Mouse (Mus musculus) hindbrain, embryonic 14.5 days (tissue): ENCODE measurements around the gene Zfp526. TPM values are rescaled to one million over a fixed set of nuclear protein-coding genes. Genes with fewer than 3 reads are reported as not detected.

Experiments used
- ATAC-seq: fragments of 200-750 bp; cut with Nextera tagmentation; 2 replicates; pipeline ENCODE4 v1.8.0; 2017; ENCODE audit warnings: moderate number of reproducible peaks, mild to moderate bottlenecking, moderate TSS enrichment, moderate library complexity; ENCODE audit not compliant: low FRiP score
- DNase-seq: peaks from one replicate; pipeline ENCODE4 v3.0.0-alpha.2; 2015; ENCODE audit warnings: low spot score
- H3K27ac ChIP-seq: fragments of 300-500 bp; sonication (generic); 2 replicates; pipeline ENCODE4 v1.5.1; 2014; ENCODE audit warnings: mild to moderate bottlenecking, moderate library complexity
- H3K27me3 ChIP-seq: fragments of 300-500 bp; sonication (generic); 2 replicates; pipeline ENCODE4 v1.6.1; 2014; ENCODE audit warnings: mild to moderate bottlenecking, low read length, mixed read lengths; ENCODE audit not compliant: control insufficient read depth, insufficient read depth
- H3K36me3 ChIP-seq: fragments of 300-500 bp; sonication (generic); replicated peaks from 2 replicates; pipeline ENCODE4 v1.6.1; 2014; ENCODE audit not compliant: control insufficient read depth, insufficient read depth
- H3K4me1 ChIP-seq: fragments of 300-500 bp; sonication (generic); replicated peaks from 2 replicates; pipeline ENCODE4 v1.6.1; 2014; ENCODE audit warnings: antibody characterized with exemption, low read length, mixed read lengths; ENCODE audit not compliant: control insufficient read depth, insufficient read depth
- H3K4me2 ChIP-seq: fragments of 300-500 bp; sonication (generic); replicated peaks from 2 replicates; pipeline ENCODE4 v1.6.1; 2014; ENCODE audit warnings: mild to moderate bottlenecking, moderate library complexity
- H3K4me3 ChIP-seq: fragments of 300-500 bp; sonication (generic); replicated peaks from 2 replicates; pipeline ENCODE4 v1.5.1; 2014; ENCODE audit warnings: mild to moderate bottlenecking, low read length
- H3K9ac ChIP-seq: fragments of 300-500 bp; sonication (generic); 2 replicates; pipeline ENCODE4 v1.6.1; 2014
- H3K9me3 ChIP-seq: fragments of 300-500 bp; sonication (generic); 2 replicates; pipeline ENCODE4 v1.6.1; 2016; ENCODE audit warnings: low read length; ENCODE audit not compliant: control insufficient read depth
- WGBS: fragments of 180-500 bp; shearing (Covaris S2); extraction: QIAGEN DNeasy Blood & Tissue Kit; methylation state at CpG from one replicate; pipeline ENCODE4 v1.1.7; 2014; 5-methylcytosine and 5-hydroxymethylcytosine counted together
- polyA plus RNA-seq: library from polyadenylated mRNA; unstranded; fragments of >200 nt; fragmentation: Nextera tagmentation; extraction: Ambion mirVana; gene quantifications from 2 replicates; pipeline ENCODE4 v1.2.1, GENCODE M21; 2014

Gene Zfp526
- polyA plus RNA-seq, 1 experiment from 2014 or later = 2.4 TPM

GRCm38 (mm10) chr7:25269029-25269428 is 47.8 kb downstream of the Zfp526 start:
- Histone ChIP-seq H3K9ac (peak overlapping the region; percentile 70), H3K27me3 (no peaks in the 10 kb centered on the region), H3K36me3 (peaks cover 29% of the 10 kb centered on the region), H3K4me3 (peak overlapping the region; percentile 52), H3K4me1 (peaks cover 17% of the 10 kb centered on the region), H3K9me3 (no peaks in the 10 kb centered on the region), H3K27ac (peak overlapping the region; percentile 71; the same call in 1 of the 2 replicates), H3K4me2 (peak overlapping the region; percentile 89)
- ATAC-seq (no peak), DNase-seq (no peak)
- WGBS = 46% methylated on average over 4 of the region's 4 CpGs

DNA sequence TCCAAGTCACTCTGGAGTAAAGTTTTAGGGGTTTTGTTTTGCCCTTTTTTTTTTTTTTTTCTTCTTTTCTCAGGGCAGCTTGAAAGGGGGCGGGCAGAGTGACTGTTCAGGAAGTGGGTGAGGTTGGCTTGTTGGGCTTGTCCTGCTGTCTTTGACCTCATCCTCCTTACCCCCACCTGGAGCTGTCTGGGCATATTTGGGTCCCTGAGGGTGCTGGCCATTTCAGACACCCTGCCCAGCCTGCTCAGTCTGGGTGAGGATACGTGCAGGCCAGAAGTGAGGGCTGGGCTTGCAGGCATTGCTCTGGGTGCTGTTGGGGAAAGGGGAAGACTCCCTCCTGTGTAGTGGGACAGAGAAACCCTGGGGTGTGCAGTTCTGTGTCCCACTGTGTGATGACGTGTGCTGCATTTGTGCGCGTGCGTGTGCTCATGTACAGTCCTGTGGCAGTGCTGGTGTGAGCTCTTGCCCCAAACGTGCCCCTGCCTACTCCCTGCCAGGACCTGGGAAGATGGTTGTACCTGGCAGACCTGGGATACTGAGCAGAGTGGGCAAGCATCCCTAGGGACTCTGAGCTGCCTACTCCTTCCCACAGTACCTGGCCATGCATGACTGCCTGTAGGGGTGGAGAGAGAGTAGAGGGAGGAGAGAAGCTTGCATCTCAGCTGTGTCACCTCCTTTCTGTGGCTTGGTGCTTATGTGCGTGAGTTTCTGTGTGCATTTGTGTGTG is 48.5 kb downstream of the Zfp526 start:
- H3K27me3 ChIP-seq = no peaks in the 10 kb centered on the region
- peak overlapping the region; percentile 70 for H3K9ac ChIP-seq
- peaks cover 24% of the 10 kb centered on the region for H3K4me1 ChIP-seq
- ATAC-seq (no peak), DNase-seq (no peak)
- H3K27ac ChIP-seq = no peak overlapping the region
- peaks cover 32% of the 10 kb centered on the region for H3K36me3 ChIP-seq
- H3K9me3 ChIP-seq = no peaks in the 10 kb centered on the region
- H3K4me3 ChIP-seq = peak overlapping the region; percentile 52; the same call in 1 of the 2 replicates
- H3K4me2 ChIP-seq = peak overlapping the region; percentile 89
- WGBS = 86% methylated on average over 8 of the region's 8 CpGs

GRCm38 (mm10) chr7:25270652-25271633 is 49.7 kb downstream of the Zfp526 start:
- Histone ChIP-seq H3K27me3 (no peaks in the 10 kb centered on the region), H3K4me3 (no peak overlapping the region), H3K4me2 (no peak overlapping the region), H3K4me1 (peaks cover 34% of the 10 kb centered on the region), H3K9ac (no peak overlapping the region), H3K9me3 (no peaks in the 10 kb centered on the region), H3K27ac (no peak overlapping the region), H3K36me3 (peaks cover 32% of the 10 kb centered on the region)
- WGBS = 89% methylated on average over 35 of the region's 35 CpGs
- DNase-seq = no peak
- ATAC-seq = no peak

GRCm38 (mm10) chr7:25271651-25272444 is 50.6 kb downstream of the Zfp526 start:
- ATAC-seq (no peak), DNase-seq (no peak)
- Histone ChIP-seq H3K4me2 (no peak overlapping the region), H3K9me3 (no peaks in the 10 kb centered on the region), H3K27ac (no peak overlapping the region), H3K9ac (no peak overlapping the region), H3K4me3 (no peak overlapping the region), H3K27me3 (no peaks in the 10 kb centered on the region), H3K4me1 (peaks cover 38% of the 10 kb centered on the region), H3K36me3 (peaks cover 32% of the 10 kb centered on the region)
- WGBS = 88% methylated on average over 30 of the region's 30 CpGs

DNA sequence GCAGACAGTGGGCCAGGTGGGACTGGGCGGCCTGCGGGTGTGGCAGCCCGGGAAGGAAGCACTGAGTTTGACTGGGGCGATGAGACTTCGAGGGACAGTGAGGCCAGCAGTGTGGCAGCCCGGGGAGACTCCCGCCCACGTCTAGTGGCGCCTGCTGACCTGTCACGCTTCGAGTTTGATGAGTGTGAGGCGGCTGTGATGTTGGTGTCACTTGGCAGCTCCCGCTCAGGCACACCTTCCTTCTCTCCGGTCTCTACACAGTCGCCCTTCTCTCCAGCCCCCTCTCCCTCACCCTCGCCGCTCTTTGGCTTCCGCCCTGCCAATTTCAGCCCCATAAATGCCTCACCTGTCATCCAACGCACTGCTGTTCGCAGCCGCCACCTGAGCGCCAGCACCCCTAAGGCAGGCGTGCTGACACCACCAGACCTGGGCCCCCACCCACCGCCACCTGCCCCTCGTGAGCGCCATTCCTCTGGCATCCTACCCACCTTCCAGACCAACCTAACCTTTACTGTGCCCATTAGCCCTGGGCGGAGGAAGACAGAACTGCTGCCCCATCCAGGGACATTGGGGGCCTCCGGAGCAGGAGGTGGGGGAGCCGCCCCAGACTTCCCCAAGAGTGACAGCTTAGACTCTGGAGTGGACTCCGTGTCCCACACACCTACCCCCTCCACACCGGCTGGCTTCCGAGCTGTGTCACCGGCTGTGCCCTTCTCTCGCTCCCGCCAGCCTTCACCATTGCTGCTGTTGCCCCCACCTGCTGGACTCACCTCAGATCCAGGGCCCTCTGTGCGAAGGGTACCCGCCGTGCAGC is 51.4 kb downstream of the Zfp526 start:
- ATAC-seq (no peak), DNase-seq (no peak)
- no peak overlapping the region for H3K27ac ChIP-seq
- no peak overlapping the region for H3K4me2 ChIP-seq
- H3K4me1 ChIP-seq = peaks cover 43% of the 10 kb centered on the region
- H3K27me3 ChIP-seq = no peaks in the 10 kb centered on the region
- peaks cover 32% of the 10 kb centered on the region for H3K36me3 ChIP-seq
- no peak overlapping the region for H3K9ac ChIP-seq
- 92% methylated on average over 38 of the region's 38 CpGs for WGBS
- no peaks in the 10 kb centered on the region for H3K9me3 ChIP-seq
- H3K4me3 ChIP-seq = no peak overlapping the region

GRCm38 (mm10) chr7:25273259-25274241 is 52.3 kb downstream of the Zfp526 start:
- no peak for DNase-seq
- WGBS = 91% methylated on average over 22 of the region's 22 CpGs
- peaks cover 48% of the 10 kb centered on the region for H3K4me1 ChIP-seq

DNA sequence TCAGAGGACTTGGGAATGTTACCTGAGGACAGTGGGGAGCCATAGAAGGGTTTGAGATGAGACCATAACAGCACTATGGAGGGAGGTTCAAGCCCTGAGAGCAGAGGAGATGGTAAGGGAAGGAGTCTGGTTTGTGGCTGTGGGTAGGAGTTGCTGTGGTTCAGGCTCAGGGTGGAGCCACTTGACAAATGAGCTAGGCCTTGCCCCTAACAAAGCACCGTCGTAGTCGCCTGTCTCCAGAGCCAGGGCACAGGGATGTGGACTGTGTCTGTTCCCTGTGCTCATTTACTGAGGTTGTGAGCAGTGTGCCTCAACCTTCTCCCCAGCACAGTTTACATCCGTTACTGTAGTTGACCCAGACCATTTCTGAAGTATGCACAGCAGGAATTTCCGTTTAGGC is 53.3 kb downstream of the Zfp526 start:
- WGBS = 59% methylated on average over 5 of the region's 5 CpGs
- no peak overlapping the region for H3K27ac ChIP-seq
- no peak overlapping the region for H3K4me2 ChIP-seq
- ATAC-seq (no peak), DNase-seq (no peak)
- H3K27me3 ChIP-seq = no peaks in the 10 kb centered on the region
- H3K36me3 ChIP-seq = peaks cover 32% of the 10 kb centered on the region
- peaks cover 41% of the 10 kb centered on the region for H3K4me1 ChIP-seq
- 0 out of 2 replicates have a peak overlapping the region, but pooled peaks have one; percentile 11 for H3K9ac ChIP-seq
- no peak overlapping the region for H3K4me3 ChIP-seq
- no peaks in the 10 kb centered on the region for H3K9me3 ChIP-seq

More at GRCm38 (mm10) chr7:25273259-25274241, 52.3 kb downstream of the Zfp526 start:
- Histone ChIP-seq H3K36me3 (peaks cover 32% of the 10 kb centered on the region), H3K27me3 (no peaks in the 10 kb centered on the region), H3K9ac (0 out of 2 replicates have a peak overlapping the region, but pooled peaks have one; percentile 11), H3K27ac (no peak overlapping the region), H3K4me2 (no peak overlapping the region), H3K9me3 (no peaks in the 10 kb centered on the region), H3K4me3 (no peak overlapping the region)
- ATAC-seq = no peak
